Mouse (Mus musculus) MEL (cell line): ENCODE data around the gene Gcnt4.

Experiments
- CTCF ChIP-seq, 3 experiments: IDR thresholded peaks in 2 of 3; conservative IDR thresholded peaks in 1 of 3; 2 replicates each; pipeline ENCODE4 v1.5.1; 2011 to 2012; ENCODE audit warnings: low read length in 3 of 3, low read depth in 2 of 3, mild to moderate bottlenecking in 2 of 3, improper control_type of control experiment in 1 of 3, inconsistent platforms in 1 of 3, mixed read lengths in 1 of 3, moderate library complexity in 1 of 3; ENCODE audit not compliant: control insufficient read depth in 1 of 3, insufficient read depth in 1 of 3, poor library complexity in 1 of 3, severe bottlenecking in 1 of 3
- GATA1 ChIP-seq: IDR thresholded peaks from 2 replicates; pipeline ENCODE4 v1.6.1; 2011; ENCODE audit warnings: low read depth, low read length, improper control_type of control experiment
- JUND ChIP-seq: IDR thresholded peaks from 2 replicates; pipeline ENCODE4 v1.6.1; 2011; ENCODE audit warnings: low read depth, mild to moderate bottlenecking, improper control_type of control experiment, low read length
- MAFK ChIP-seq: IDR thresholded peaks from 2 replicates; pipeline ENCODE4 v1.6.1; 2011; ENCODE audit warnings: low read depth, mild to moderate bottlenecking, low read length, improper control_type of control experiment, borderline replicate concordance
- MAX ChIP-seq: IDR thresholded peaks from 2 replicates; pipeline ENCODE4 v1.6.1; 2011; ENCODE audit warnings: low read length, improper control_type of control experiment
- MEF2A ChIP-seq: IDR thresholded peaks from 2 replicates; pipeline ENCODE4 v1.6.1; 2014; ENCODE audit warnings: low read depth, mild to moderate bottlenecking, inconsistent platforms, low read length, improper control_type of control experiment; ENCODE audit not compliant: poor library complexity, insufficient replicate concordance, severe bottlenecking; ENCODE audit errors: extremely low read depth
- POLR2A ChIP-seq, 2 experiments: IDR thresholded peaks; 2 replicates each; pipeline ENCODE4 v1.6.1; 2011 to 2012; ENCODE audit warnings: low read length in 2 of 2, mild to moderate bottlenecking in 2 of 2, control low read depth in 1 of 2, improper control_type of control experiment in 1 of 2, low read depth in 1 of 2, moderate library complexity in 1 of 2; ENCODE audit not compliant: control insufficient read depth in 1 of 2, insufficient read depth in 1 of 2, poor library complexity in 1 of 2
- POLR2AphosphoS2 ChIP-seq: IDR thresholded peaks from 2 replicates; pipeline ENCODE4 v1.6.1; 2011; ENCODE audit warnings: low read length, improper control_type of control experiment
- SMC3 ChIP-seq: IDR thresholded peaks from 2 replicates; pipeline ENCODE4 v1.6.1; 2011; ENCODE audit warnings: low read depth, low read length, improper control_type of control experiment
- TCF12 ChIP-seq: IDR thresholded peaks from 2 replicates; pipeline ENCODE4 v1.6.1; 2014; ENCODE audit warnings: low read depth, mild to moderate bottlenecking, inconsistent platforms, low read length, improper control_type of control experiment, moderate library complexity
- ZKSCAN1 ChIP-seq: IDR thresholded peaks from 2 replicates; pipeline ENCODE4 v1.6.1; 2012; ENCODE audit warnings: low read depth, mild to moderate bottlenecking, inconsistent platforms, low read length, improper control_type of control experiment, moderate library complexity
- ZMIZ1 ChIP-seq: IDR thresholded peaks from 2 replicates; pipeline ENCODE4 v1.6.1; 2012; ENCODE audit warnings: low read depth, mild to moderate bottlenecking, inconsistent platforms, low read length, improper control_type of control experiment, moderate library complexity

DNA sequence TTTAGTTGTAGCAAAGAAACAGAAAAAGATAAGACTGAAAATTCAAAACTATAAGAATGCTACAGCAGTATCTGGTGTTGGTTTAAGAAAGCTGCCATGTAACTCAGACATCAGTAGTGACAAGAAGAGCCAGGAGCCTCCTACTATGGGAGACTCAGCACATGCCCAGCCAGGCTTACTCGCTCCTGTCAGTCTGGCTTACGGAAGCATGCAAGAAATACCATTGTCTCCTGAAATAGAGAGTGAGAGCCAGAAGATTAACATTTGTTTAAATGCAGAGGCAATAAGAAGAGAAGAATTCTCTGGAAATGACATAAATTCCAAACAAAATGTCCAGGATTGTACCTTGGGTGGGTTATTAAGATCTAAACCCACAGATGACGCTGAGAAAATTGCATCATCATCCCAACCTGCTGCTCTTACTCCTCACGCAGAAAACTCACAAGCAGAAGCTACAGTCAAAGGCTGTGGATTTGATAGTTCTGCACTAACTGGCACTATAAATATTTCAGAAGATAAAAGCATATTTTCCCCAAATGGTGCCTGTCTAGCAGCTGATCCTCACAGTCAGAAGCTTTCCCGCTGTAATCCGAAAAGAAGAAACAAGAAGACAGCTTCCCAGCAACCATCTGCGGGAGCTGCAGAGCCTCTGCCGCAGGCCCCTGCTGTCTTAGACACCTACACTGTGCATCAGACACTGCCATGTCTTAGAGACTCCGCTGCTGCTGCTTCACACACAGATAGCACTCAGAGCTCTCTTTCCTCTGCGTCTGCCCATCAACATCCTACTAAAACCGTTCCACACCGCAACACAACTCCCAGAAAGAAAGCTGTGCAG is 46.0 kb upstream of the Gcnt4 start:
- TF ChIP-seq SMC3, result no peak
- TF ChIP-seq MEF2A, result no peak
- TF ChIP-seq MAX, result no peak
- TF ChIP-seq TCF12, result no peak
- TF ChIP-seq JUND, result no peak
- no peak for TF ChIP-seq CTCF (IDR thresholded peaks at IDR 0.05 in 2 of 3, conservative IDR thresholded peaks at IDR 0.05 in 1 of 3; ENCODE audit: control insufficient read depth in 1 of 3, insufficient read depth in 1 of 3, low read depth in 2 of 3, low read length in 3 of 3, poor library complexity in 1 of 3, severe bottlenecking in 1 of 3)
- TF ChIP-seq GATA1, result no peak
- no peak for TF ChIP-seq MAFK
- TF ChIP-seq POLR2A (IDR thresholded peaks at IDR 0.05; ENCODE audit: control insufficient read depth in 1 of 2, insufficient read depth in 1 of 2, low read depth in 1 of 2, low read length in 2 of 2, poor library complexity in 1 of 2), result no peak
- no peak for TF ChIP-seq POLR2AphosphoS2
- no peak for TF ChIP-seq ZMIZ1
- no peak for TF ChIP-seq ZKSCAN1
